7 mouse cellular contexts compared by ENCODE assay signal in the genomic region with DNA sequence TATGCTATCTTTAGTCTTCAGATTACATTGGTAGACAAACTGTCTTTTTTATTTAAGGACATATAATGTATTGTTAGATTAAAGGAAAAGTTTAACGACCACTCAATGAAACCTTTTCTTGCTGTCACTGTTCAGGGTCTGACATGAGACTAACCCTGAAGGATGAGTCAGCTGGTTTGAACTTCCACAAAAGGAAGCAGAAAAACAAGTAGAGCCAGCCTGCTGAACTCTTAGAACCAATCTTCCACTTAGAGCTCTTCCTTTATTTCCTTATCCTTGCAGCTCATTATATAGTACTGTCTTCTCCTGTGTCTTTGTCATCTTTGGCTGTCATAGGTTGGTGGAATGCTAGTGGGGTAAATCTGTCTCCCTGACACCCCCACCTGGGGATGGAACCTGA. TPM values are rescaled to one million over a fixed set of nuclear protein-coding genes. Genes with fewer than 3 reads are reported as not detected.
DNase-seq lines count a peak whose midpoint lies in the region; ATAC-seq and TF ChIP-seq lines count a peak whose summit lies in the region.

No protein-coding gene starts in this region.

- H3K9ac ChIP-seq in midbrain, embryonic 11.5 days (ENCODE audit: low read length), result no peak overlapping the region
- H3K9ac ChIP-seq in forebrain, embryonic 12.5 days, result no peak overlapping the region
- H3K9ac ChIP-seq in liver, embryonic 12.5 days, result peak overlapping the region; percentile 80
- peak overlapping the region; percentile 0; the same call in 1 of the 2 replicates for H3K9ac ChIP-seq in stomach, postnatal 0 days (ENCODE audit: low read length)

- H3K27me3 ChIP-seq in midbrain, embryonic 10.5 days (ENCODE audit: low read depth, poor library complexity, severe bottlenecking), result no peaks in the 10 kb centered on the region
- no peaks in the 10 kb centered on the region for H3K27me3 ChIP-seq in midbrain, embryonic 11.5 days (ENCODE audit: control insufficient read depth, insufficient read depth, low read length)
- no peaks in the 10 kb centered on the region for H3K27me3 ChIP-seq in forebrain, embryonic 12.5 days
- H3K27me3 ChIP-seq in liver, embryonic 12.5 days (replicated peaks), result no peaks in the 10 kb centered on the region
- H3K27me3 ChIP-seq in stomach, postnatal 0 days (ENCODE audit: control insufficient read depth, insufficient read depth, low read length), result no peaks in the 10 kb centered on the region

- no peaks in the 10 kb centered on the region for H3K9me3 ChIP-seq in midbrain, embryonic 10.5 days (replicated peaks)
- no peaks in the 10 kb centered on the region for H3K9me3 ChIP-seq in midbrain, embryonic 11.5 days (ENCODE audit: control insufficient read depth, low read length)
- no peaks in the 10 kb centered on the region for H3K9me3 ChIP-seq in forebrain, embryonic 12.5 days
- no peaks in the 10 kb centered on the region for H3K9me3 ChIP-seq in liver, embryonic 12.5 days (replicated peaks)
- no peaks in the 10 kb centered on the region for H3K9me3 ChIP-seq in stomach, postnatal 0 days (ENCODE audit: control insufficient read depth, low read length)

- TF ChIP-seq EP300 in stomach, postnatal 0 days (optimal IDR thresholded peaks at IDR 0.05), result no peak

- H3K4me2 ChIP-seq in midbrain, embryonic 11.5 days, result no peak overlapping the region; the same call in 1 of the 2 replicates
- peak overlapping the region; percentile 79 for H3K4me2 ChIP-seq in forebrain, embryonic 12.5 days
- H3K4me2 ChIP-seq in liver, embryonic 12.5 days, result peak overlapping the region; percentile 73
- peak overlapping the region; percentile 79 for H3K4me2 ChIP-seq in stomach, postnatal 0 days (replicated peaks; ENCODE audit: low read depth)

- 81% methylated on average over 1 of the region's 1 CpGs for WGBS in midbrain, embryonic 10.5 days
- 79% methylated on average over 1 of the region's 1 CpGs for WGBS in midbrain, embryonic 11.5 days
- 76% methylated on average over 1 of the region's 1 CpGs for WGBS in forebrain, embryonic 12.5 days
- WGBS in liver, embryonic 12.5 days (ENCODE audit: insufficient replicate concordance), result 6% methylated on average over 1 of the region's 1 CpGs
- WGBS in stomach, postnatal 0 days, result 3% methylated on average over 1 of the region's 1 CpGs

- peak overlapping the region; percentile 87 for H3K4me3 ChIP-seq in midbrain, embryonic 10.5 days
- H3K4me3 ChIP-seq in midbrain, embryonic 11.5 days (ENCODE audit: low read depth, low read length), result no peak overlapping the region
- peak overlapping the region; percentile 13; the same call in 1 of the 2 replicates for H3K4me3 ChIP-seq in forebrain, embryonic 12.5 days (replicated peaks)
- peak overlapping the region; percentile 84 for H3K4me3 ChIP-seq in liver, embryonic 12.5 days
- H3K4me3 ChIP-seq in stomach, postnatal 0 days (ENCODE audit: low read depth, low read length), result peak overlapping the region; percentile 75

- H3K27ac ChIP-seq in midbrain, embryonic 10.5 days (replicated peaks), result no peak overlapping the region
- H3K27ac ChIP-seq in midbrain, embryonic 11.5 days (ENCODE audit: low read depth, low read length), result no peak overlapping the region
- H3K27ac ChIP-seq in forebrain, embryonic 12.5 days, result no peak overlapping the region
- peak overlapping the region; percentile 81 for H3K27ac ChIP-seq in liver, embryonic 12.5 days
- H3K27ac ChIP-seq in stomach, postnatal 0 days (replicated peaks), result peak overlapping the region; percentile 56

- DNase-seq in midbrain, embryonic 10.5 days (ENCODE audit: low spot score), result no peak
- no peak for DNase-seq in midbrain, embryonic 11.5 days (ENCODE audit: low spot score, missing footprints)
- no peak for DNase-seq in stomach, postnatal 0 days (ENCODE audit: low spot score)
- DNase-seq in layer of hippocampus, adult 9-10 months (ENCODE audit: low spot score), result no peak
- DNase-seq in cerebellum, adult 11-12 months, result no peak

- no peak for ATAC-seq in midbrain, embryonic 11.5 days (ENCODE audit: low FRiP score)
- ATAC-seq in forebrain, embryonic 12.5 days (ENCODE audit: low FRiP score), result no peak
- ATAC-seq in liver, embryonic 12.5 days, result no peak
- ATAC-seq in stomach, postnatal 0 days (ENCODE audit: low FRiP score, low TSS enrichment), result no peak

- peaks cover 56% of the 10 kb centered on the region for H3K36me3 ChIP-seq in midbrain, embryonic 10.5 days
- H3K36me3 ChIP-seq in midbrain, embryonic 11.5 days (ENCODE audit: control insufficient read depth, insufficient read depth, low read length), result no peaks in the 10 kb centered on the region
- H3K36me3 ChIP-seq in forebrain, embryonic 12.5 days (replicated peaks), result peaks cover 38% of the 10 kb centered on the region
- H3K36me3 ChIP-seq in liver, embryonic 12.5 days, result peaks cover 61% of the 10 kb centered on the region
- peaks cover 3% of the 10 kb centered on the region; the same call in 1 of the 2 replicates for H3K36me3 ChIP-seq in stomach, postnatal 0 days (ENCODE audit: control insufficient read depth, insufficient read depth, low read length)

- peaks cover 17% of the 10 kb centered on the region for H3K4me1 ChIP-seq in midbrain, embryonic 10.5 days
- peaks cover 3% of the 10 kb centered on the region; the same call in 1 of the 2 replicates for H3K4me1 ChIP-seq in midbrain, embryonic 11.5 days (ENCODE audit: control insufficient read depth, insufficient read depth, low read length)
- peaks cover 13% of the 10 kb centered on the region for H3K4me1 ChIP-seq in forebrain, embryonic 12.5 days
- peaks cover 23% of the 10 kb centered on the region for H3K4me1 ChIP-seq in liver, embryonic 12.5 days
- no peaks in the 10 kb centered on the region for H3K4me1 ChIP-seq in stomach, postnatal 0 days (replicated peaks; ENCODE audit: control insufficient read depth, insufficient read depth)

- TF ChIP-seq CTCF in stomach, postnatal 0 days (IDR thresholded peaks at IDR 0.05; ENCODE audit: low read depth), result no peak

RNA-seq across cellular contexts. Expression of a gene that starts 1.2 kb away (rescaled TPM):
- 38.9 and 43.8 TPM in 2 replicates for polyA plus RNA-seq in midbrain, embryonic 10.5 days (2016; fragmentation: Nextera tagmentation; extraction: Ambion mirVana)
- 43.8 and 48.8 TPM in 2 replicates for polyA plus RNA-seq in midbrain, embryonic 11.5 days (2014; fragmentation: Nextera tagmentation; extraction: Ambion mirVana)
- polyA plus RNA-seq in forebrain, embryonic 12.5 days (2016; fragmentation: Nextera tagmentation; extraction: Ambion mirVana), result 38.2 and 40.9 TPM in 2 replicates
- polyA plus RNA-seq in liver, embryonic 12.5 days (2016; fragmentation: Nextera tagmentation; extraction: Ambion mirVana), result 36.0 and 36.4 TPM in 2 replicates
- 85.5 and 86.9 TPM in 2 replicates for polyA plus RNA-seq in stomach, postnatal 0 days (2015; fragmentation: Nextera tagmentation; extraction: Ambion mirVana)

RNA-seq across cellular contexts. Expression of a gene that starts 32.2 kb away (rescaled TPM):
- polyA plus RNA-seq in midbrain, embryonic 10.5 days (2016; fragmentation: Nextera tagmentation; extraction: Ambion mirVana), result 95.5 and 102 TPM in 2 replicates
- 107 and 109 TPM in 2 replicates for polyA plus RNA-seq in midbrain, embryonic 11.5 days (2014; fragmentation: Nextera tagmentation; extraction: Ambion mirVana)
- 117 and 118 TPM in 2 replicates for polyA plus RNA-seq in forebrain, embryonic 12.5 days (2016; fragmentation: Nextera tagmentation; extraction: Ambion mirVana)
- 44.1 and 46.4 TPM in 2 replicates for polyA plus RNA-seq in liver, embryonic 12.5 days (2016; fragmentation: Nextera tagmentation; extraction: Ambion mirVana)
- 38.1 and 45.9 TPM in 2 replicates for polyA plus RNA-seq in stomach, postnatal 0 days (2015; fragmentation: Nextera tagmentation; extraction: Ambion mirVana)

RNA-seq across cellular contexts. Expression of a gene that starts 57.1 kb away (rescaled TPM):
- 129 and 187 TPM in 2 replicates for polyA plus RNA-seq in midbrain, embryonic 10.5 days (2016; fragmentation: Nextera tagmentation; extraction: Ambion mirVana)
- 178 and 180 TPM in 2 replicates for polyA plus RNA-seq in midbrain, embryonic 11.5 days (2014; fragmentation: Nextera tagmentation; extraction: Ambion mirVana)
- polyA plus RNA-seq in forebrain, embryonic 12.5 days (2016; fragmentation: Nextera tagmentation; extraction: Ambion mirVana), result 200 and 213 TPM in 2 replicates
- polyA plus RNA-seq in liver, embryonic 12.5 days (2016; fragmentation: Nextera tagmentation; extraction: Ambion mirVana), result 1.4 and 1.5 TPM in 2 replicates
- 9.6 and 10.1 TPM in 2 replicates for polyA plus RNA-seq in stomach, postnatal 0 days (2015; fragmentation: Nextera tagmentation; extraction: Ambion mirVana)

Comparison
In these comparisons a context has a peak if more than half of its experiments do, and no peak if none do; other contexts are left out.
1. H3K27ac ChIP-seq: peak in liver, embryonic 12.5 days (single experiment) and stomach, postnatal 0 days (single experiment); none in midbrain, embryonic 10.5 days (single experiment), midbrain, embryonic 11.5 days (single experiment) and forebrain, embryonic 12.5 days (single experiment).
2. H3K9ac ChIP-seq: peak in liver, embryonic 12.5 days (single experiment) and stomach, postnatal 0 days (single experiment); none in midbrain, embryonic 11.5 days (single experiment) and forebrain, embryonic 12.5 days (single experiment).
3. RNA of a gene that starts 57.1 kb away (polyA plus RNA-seq): 200 to 213 TPM in forebrain, embryonic 12.5 days, 178 to 180 TPM in midbrain, embryonic 11.5 days and 129 to 187 TPM in midbrain, embryonic 10.5 days; 9.6 to 10.1 TPM in stomach, postnatal 0 days and 1.4 to 1.5 TPM in liver, embryonic 12.5 days; every median in the first group is over 10 times any median in the second.